In the genomic region with DNA sequence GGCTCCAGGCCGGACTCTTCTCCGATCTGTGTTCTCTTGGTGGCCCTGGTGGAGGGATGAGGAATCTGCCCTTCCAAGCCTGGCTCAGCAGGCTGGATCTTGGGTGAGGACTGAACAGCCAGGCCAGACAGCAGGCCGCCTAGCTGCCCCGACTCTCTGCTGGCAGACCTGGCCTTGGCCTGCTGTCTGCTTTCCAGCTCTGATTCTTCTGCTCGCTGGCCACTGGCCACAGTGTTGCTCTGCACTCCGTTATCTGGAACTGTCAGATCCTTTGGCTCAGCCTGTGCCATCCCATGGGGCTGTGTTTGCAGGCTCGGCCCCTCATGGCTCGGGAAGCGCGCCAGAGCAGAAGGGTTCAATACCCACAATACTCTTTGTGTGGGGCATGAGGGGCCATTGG, we compare ENCODE assay signal across 9 mouse cellular contexts.
DNase-seq lines count a peak whose midpoint lies in the region; ATAC-seq lines count a peak whose summit lies in the region.
"Had no signal": no experiment of that assay in that cellular context is flagged by ENCODE, and none has a peak within 500 bp of the region (broad histone marks: within the 10 kb centered on the region; RNA-seq: fewer than 3 reads in every experiment).

No protein-coding gene starts in this region.

- no peaks in the 10 kb centered on the region for H3K36me3 ChIP-seq in hindbrain, embryonic 10.5 days
- no peaks in the 10 kb centered on the region for H3K36me3 ChIP-seq in hindbrain, embryonic 11.5 days (ENCODE audit: control insufficient read depth, insufficient read depth, low read length)
- no peaks in the 10 kb centered on the region for H3K36me3 ChIP-seq in intestine, embryonic 16.5 days (ENCODE audit: control insufficient read depth, insufficient read depth, low read length)
- H3K36me3 ChIP-seq: limb, embryonic 13.5 days had no signal

- H3K4me3 ChIP-seq in hindbrain, embryonic 10.5 days, result no peak overlapping the region
- no peak overlapping the region for H3K4me3 ChIP-seq in hindbrain, embryonic 11.5 days (ENCODE audit: low read depth, low read length)
- H3K4me3 ChIP-seq in intestine, embryonic 16.5 days (ENCODE audit: low read length), result no peak overlapping the region
- H3K4me3 ChIP-seq: limb, embryonic 13.5 days had no signal

- no peak for ATAC-seq in hindbrain, embryonic 11.5 days (ENCODE audit: low FRiP score)
- no peak for ATAC-seq in activated CD4-positive, CD25-positive, alpha-beta regulatory T cell, adult 4 months
- ATAC-seq in intestine, embryonic 16.5 days, result no peak

- 0 out of 2 replicates have a peak, but pooled peaks cover 2% of the 10 kb centered on the region for H3K27me3 ChIP-seq in hindbrain, embryonic 10.5 days (ENCODE audit: insufficient read depth, poor library complexity, severe bottlenecking)
- no peaks in the 10 kb centered on the region for H3K27me3 ChIP-seq in hindbrain, embryonic 11.5 days (ENCODE audit: control insufficient read depth, insufficient read depth, low read length)
- H3K27me3 ChIP-seq in intestine, embryonic 16.5 days (replicated peaks; ENCODE audit: control insufficient read depth, insufficient read depth, low read length), result no peaks in the 10 kb centered on the region
- H3K27me3 ChIP-seq: limb, embryonic 13.5 days had no signal

- no peak overlapping the region for H3K9ac ChIP-seq in hindbrain, embryonic 11.5 days (ENCODE audit: low read depth, low read length)
- no peak overlapping the region for H3K9ac ChIP-seq in intestine, embryonic 16.5 days (ENCODE audit: low read depth, low read length)
- H3K9ac ChIP-seq: limb, embryonic 13.5 days had no signal

- WGBS in hindbrain, embryonic 10.5 days, result 77% methylated on average over 10 of the region's 10 CpGs
- WGBS in hindbrain, embryonic 11.5 days, result 78% methylated on average over 10 of the region's 10 CpGs
- 80% methylated on average over 10 of the region's 10 CpGs for WGBS in intestine, embryonic 16.5 days

- H3K9me3 ChIP-seq in hindbrain, embryonic 10.5 days, result no peaks in the 10 kb centered on the region
- H3K9me3 ChIP-seq in hindbrain, embryonic 11.5 days (ENCODE audit: control insufficient read depth, low read length), result no peaks in the 10 kb centered on the region
- H3K9me3 ChIP-seq in intestine, embryonic 16.5 days (ENCODE audit: control insufficient read depth, low read length), result no peaks in the 10 kb centered on the region

- H3K4me2 ChIP-seq in hindbrain, embryonic 11.5 days (replicated peaks; ENCODE audit: low read depth, low read length), result no peak overlapping the region
- H3K4me2 ChIP-seq in intestine, embryonic 16.5 days (ENCODE audit: low read depth, low read length), result no peak overlapping the region
- H3K4me2 ChIP-seq: limb, embryonic 13.5 days had no signal

- DNase-seq in hindbrain, embryonic 10.5 days (ENCODE audit: low spot score), result no peak
- no peak for DNase-seq in hindbrain, embryonic 11.5 days (ENCODE audit: low spot score)
- peak; percentile 93 for DNase-seq in cerebellum, adult 11-12 months
- DNase-seq in gastrocnemius, postnatal 10 days, result peak; percentile 52
- peak; percentile 46 for DNase-seq in layer of hippocampus, adult 11-12 months (ENCODE audit: low spot score)
- peak; percentile 26 for DNase-seq in lung, postnatal 25 days (ENCODE audit: low spot score)

- 0 out of 2 replicates have a peak overlapping the region, but pooled peaks have one; percentile 29 for H3K27ac ChIP-seq in hindbrain, embryonic 10.5 days
- no peak overlapping the region for H3K27ac ChIP-seq in hindbrain, embryonic 11.5 days (ENCODE audit: low read depth, low read length)
- no peak overlapping the region for H3K27ac ChIP-seq in intestine, embryonic 16.5 days (ENCODE audit: low read length)
- H3K27ac ChIP-seq: limb, embryonic 13.5 days had no signal

- peaks cover 27% of the 10 kb centered on the region for H3K4me1 ChIP-seq in hindbrain, embryonic 10.5 days (replicated peaks)
- peaks cover 2% of the 10 kb centered on the region for H3K4me1 ChIP-seq in hindbrain, embryonic 11.5 days (replicated peaks; ENCODE audit: control insufficient read depth, insufficient read depth, low read length)
- peaks cover 11% of the 10 kb centered on the region for H3K4me1 ChIP-seq in intestine, embryonic 16.5 days (ENCODE audit: control insufficient read depth, insufficient read depth, low read length)

Comparison
In these comparisons a context has a peak if more than half of its experiments do, and no peak if none do; other contexts are left out.
1. DNase-seq: peak in cerebellum, adult 11-12 months (single experiment), gastrocnemius, postnatal 10 days (single experiment), layer of hippocampus, adult 11-12 months (single experiment) and lung, postnatal 25 days (single experiment); none in hindbrain, embryonic 10.5 days (single experiment) and hindbrain, embryonic 11.5 days (single experiment).